Mouse (Mus musculus) fibroblast of lung, adult 2 months (primary cell): ENCODE data around the gene Nfkb1.

Experiments
- DNase-seq: peaks from one replicate; pipeline ENCODE4 v3.0.0-alpha.2; 2011; ENCODE audit warnings: low read depth

Gene Nfkb1

GRCm38 (mm10) chr3:135667084-135667483 lies 24.3 kb downstream of the Nfkb1 start:
- no peak for DNase-seq

- DNase-seq = no peak
Measured at GRCm38 (mm10) chr3:135665777-135666259, 25.5 kb downstream of the Nfkb1 start.

DNA sequence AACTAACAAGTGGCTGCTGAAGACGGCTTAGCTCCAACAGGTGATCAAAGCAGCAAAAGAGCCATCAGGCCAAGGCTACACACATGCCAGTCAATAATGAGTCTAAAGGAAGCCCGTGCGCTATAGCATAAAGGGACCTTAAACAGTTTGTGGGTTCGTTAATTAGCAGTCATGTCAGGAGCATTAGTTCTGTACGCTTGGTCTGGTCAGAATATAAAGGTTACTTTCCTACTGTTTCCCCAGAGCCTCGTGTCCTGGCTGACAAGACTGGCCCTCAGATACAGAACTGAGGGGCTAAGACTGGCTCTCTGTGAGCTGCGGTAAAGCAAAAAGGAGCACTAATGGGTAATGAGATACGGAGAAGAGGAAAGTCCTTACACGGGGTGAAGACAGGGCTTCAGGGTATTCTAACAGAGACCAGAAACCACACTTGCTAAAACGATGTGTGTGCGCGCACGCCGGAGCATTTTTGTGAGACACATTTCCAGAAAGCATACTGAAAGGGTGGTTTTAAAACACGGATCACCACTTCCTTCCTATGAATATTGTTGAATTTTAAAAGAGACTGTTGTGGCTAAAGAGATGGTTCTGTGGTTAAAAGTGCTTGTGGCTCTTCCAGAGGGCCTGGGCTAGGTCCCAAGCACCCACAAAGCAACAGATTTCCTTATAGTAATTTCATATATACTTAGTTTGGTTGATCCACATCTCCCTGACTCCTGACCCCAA lies 29.0 kb downstream of the Nfkb1 start:
- no peak for DNase-seq

DNA sequence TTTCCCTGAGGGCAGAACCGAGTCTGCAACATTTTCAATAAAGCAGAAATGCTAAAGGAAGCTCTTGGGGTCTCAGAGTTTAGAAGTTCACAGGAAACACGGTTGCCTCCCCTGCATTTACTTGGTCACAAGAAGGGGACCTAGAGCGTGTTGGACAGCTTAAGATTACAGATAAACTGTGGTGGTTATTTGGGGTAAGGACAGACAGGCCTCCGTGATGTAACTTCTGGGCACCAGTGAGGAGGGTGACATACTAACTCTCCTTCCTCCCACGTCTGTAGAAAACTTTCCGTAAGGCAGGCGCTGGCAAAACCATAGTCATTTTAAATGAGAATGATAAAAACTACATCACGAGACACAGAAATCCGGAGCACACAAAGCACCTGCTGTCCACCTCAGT lies 29.6 kb downstream of the Nfkb1 start:
- no peak for DNase-seq

GRCm38 (mm10) chr3:135658540-135659097 lies 32.7 kb downstream of the Nfkb1 start:
- DNase-seq = no peak

- DNase-seq = no peak
Measured at GRCm38 (mm10) chr3:135656156-135656555, 35.2 kb downstream of the Nfkb1 start.

- no peak for DNase-seq
Measured at GRCm38 (mm10) chr3:135650773-135651555, 40.4 kb downstream of the Nfkb1 start.

GRCm38 (mm10) chr3:135649809-135650208 lies 41.5 kb downstream of the Nfkb1 start:
- DNase-seq = no peak

DNA sequence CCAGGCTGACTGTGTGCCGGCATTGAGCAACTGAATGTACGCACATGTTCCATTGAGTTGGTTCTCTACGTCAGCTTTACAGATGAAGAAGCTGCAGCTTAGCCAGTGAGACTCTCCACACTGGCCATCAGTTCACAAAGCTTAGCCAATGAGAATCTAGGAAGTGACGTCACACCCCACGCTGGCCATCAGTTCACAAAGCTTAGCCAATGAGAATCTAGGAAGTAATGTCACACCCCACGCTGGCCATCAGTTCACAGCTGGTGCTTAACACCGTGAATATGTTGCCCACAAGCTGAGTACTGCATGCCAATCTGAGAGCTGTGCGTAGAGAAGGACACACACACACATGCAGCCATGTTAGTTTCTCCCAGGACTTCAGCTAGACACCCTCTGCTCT lies 42.8 kb downstream of the Nfkb1 start:
- DNase-seq = no peak

DNA sequence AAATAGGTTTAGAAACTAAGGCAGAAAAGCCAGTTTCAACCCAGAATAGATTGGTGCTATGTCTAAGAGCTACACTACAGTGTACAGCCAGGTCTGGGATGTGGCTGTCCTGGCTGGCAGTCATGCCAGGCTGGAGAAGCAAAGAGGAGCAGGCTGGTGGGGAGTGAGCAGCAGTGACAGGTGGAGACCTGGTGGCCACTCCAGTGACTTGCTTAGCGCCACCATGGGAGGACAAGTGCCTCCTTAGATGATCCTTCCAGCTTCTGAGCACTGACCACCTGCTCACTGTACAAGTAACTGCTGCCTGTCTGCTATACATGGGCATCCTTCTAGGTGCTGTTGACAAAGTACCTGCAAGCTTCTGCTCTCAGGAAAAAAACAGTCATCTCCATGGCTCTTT lies 44.7 kb downstream of the Nfkb1 start:
- no peak for DNase-seq

- DNase-seq = no peak
Measured at GRCm38 (mm10) chr3:135644971-135645370, 46.4 kb downstream of the Nfkb1 start.

DNA sequence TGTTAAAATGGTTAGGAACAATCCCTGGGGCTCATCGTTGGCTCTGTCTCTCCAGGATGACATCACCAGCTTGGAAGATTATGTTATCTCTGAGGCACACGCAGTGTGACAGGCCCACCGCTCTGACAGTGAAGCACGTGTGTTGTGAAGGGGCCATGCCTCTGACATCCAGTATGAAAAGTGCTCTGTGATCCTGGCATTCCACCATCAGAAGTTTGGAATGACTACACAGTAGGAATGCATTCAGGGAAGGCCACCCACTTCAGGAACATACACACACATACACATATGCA lies 49.8 kb downstream of the Nfkb1 start:
- no peak for DNase-seq

GRCm38 (mm10) chr3:135640856-135641622 lies 50.3 kb downstream of the Nfkb1 start:
- no peak for DNase-seq

DNA sequence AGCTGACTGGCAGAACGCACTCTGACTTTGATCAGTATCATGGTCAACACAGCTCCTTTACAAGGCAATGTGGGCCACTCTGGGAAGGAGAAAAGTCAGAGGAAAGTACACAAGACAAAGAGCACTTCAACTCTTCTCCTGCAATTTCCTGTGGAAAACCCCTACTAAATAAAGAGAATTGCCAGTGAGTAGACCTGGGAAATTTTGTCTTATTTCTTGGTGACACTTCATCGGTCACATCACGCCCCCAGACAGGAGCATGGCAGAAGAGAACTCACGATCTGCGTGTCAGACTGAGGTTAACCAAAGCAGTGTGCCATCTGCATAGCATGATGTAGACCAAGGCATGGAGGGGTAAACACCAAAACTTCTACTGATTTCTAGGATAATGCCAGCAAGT lies 51.1 kb downstream of the Nfkb1 start:
- no peak for DNase-seq

- no peak for DNase-seq
Measured at GRCm38 (mm10) chr3:135637592-135637991, 53.8 kb downstream of the Nfkb1 start.

- no peak for DNase-seq
Measured at GRCm38 (mm10) chr3:135636454-135636853, 54.9 kb downstream of the Nfkb1 start.

DNA sequence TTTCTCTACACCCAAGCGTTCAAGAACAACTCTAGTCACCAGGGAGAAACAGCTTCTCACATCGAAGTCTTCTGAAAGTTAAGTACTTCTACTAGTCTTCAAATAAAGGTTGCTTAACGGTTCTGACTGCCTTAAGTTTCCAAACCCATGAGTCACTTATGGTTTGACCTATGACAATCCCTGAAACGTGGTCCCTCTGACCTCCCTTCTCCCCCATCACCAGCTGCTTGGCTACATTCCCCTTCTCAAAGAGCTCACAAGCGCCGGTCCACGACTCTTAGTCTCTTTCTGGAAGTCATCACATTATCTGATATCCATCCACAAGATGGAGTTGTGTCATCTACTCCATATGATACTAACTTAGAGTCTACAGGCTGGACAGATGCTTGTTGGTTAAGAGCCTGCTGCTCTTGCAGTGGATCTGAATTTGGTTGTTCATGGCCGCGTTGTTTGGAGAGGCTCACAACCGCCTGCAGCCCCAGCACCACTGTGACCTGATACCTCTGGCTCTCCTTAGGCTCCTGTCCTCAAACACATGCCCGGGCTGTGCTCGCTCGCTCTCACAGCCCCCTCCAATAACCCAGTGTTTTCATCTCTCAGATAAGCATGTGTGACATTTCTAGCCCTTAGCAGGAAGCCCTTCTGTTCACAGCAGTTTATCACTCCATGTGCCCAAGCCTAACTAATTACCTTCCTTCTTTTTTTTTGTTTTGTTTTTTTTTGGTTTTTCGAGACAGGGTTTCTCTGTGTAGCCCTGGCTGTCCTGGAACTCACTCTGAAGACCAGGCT lies 55.5 kb downstream of the Nfkb1 start:
- DNase-seq = no peak

DNA sequence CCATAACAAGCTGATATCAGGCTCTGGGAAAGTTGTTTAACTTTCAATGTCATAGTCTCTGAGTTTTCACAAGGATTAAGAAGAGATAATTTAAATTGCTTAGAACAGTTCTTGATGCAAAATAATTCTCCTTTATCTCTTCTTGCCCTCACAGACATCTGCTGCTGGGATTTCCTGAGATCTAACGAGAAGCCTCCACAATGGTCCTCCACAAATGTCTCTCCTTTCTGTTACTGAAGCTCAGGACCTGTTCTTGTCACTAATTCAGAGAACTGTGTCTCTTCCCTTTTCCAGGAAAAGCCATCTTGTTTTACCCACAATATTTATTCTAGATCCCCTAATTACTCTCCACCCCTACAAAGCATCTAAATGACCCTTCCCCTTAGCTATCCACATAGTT lies 56.3 kb downstream of the Nfkb1 start:
- DNase-seq = no peak

DNA sequence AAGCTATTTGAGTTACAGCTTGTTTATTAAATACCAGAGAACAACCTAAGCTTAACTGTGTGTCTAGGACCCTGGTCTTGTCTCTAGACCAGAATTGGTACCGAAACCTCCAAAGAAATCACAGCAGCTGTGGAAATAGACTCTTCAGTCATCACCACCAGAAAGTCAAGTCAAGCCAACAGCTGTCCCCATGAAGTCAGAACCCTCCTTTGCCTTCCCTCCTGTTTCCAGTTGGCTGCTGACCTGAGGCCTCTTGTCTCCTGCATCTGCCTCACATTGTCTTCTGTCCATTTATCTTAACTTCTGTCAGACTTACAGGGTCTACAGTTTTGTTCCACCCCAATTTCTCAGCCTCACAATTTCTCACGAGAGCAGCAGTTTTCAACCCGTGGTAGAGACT lies 57.1 kb downstream of the Nfkb1 start:
- no peak for DNase-seq

DNA sequence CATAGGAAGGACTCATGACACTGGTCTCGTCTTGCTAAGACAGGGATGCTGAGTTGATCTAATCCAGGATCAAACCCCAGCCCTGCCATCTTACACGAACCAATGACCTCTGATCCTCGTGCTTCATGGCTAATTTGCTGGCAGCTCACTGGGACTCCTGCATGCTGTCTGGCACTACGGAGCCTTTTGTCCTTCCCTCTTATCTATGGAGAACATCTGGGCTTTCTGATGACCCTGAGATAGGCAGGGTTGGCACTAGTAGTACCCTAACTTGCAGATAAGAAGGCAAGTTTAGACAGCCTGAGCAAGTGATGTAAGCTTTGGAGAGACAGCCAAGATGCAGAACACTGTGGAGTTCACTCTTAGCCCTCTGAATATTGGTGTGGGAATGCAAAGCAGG lies 59.5 kb downstream of the Nfkb1 start:
- no peak for DNase-seq

DNA sequence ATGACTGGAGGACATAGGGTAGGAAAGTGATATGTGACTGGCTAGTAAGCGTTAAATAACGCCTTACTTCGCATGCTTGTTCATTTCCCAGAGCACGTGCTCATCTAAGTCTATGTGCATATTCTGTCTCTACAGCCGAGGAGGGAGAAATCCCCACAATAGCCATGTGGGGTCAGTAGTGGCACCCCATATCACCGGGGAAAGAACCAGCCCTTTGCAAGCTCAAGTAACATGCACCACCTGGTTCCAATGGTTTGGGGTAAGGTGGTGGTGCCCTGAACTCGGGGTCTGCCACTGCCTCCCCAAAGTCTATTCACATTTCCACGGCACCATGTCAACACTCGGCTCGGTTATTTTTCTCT lies 60.3 kb downstream of the Nfkb1 start:
- no peak for DNase-seq
